Mouse (Mus musculus) forebrain, embryonic 11.5 days (tissue): ENCODE results near the gene Asna1. TPM values are rescaled to one million over a fixed set of nuclear protein-coding genes. Genes with fewer than 3 reads are reported as not detected.

Experiments used
- ATAC-seq: fragments of 200-750 bp; cut with Nextera tagmentation; replicated peaks from 2 replicates; pipeline ENCODE4 v1.8.0; 2017; ENCODE audit warnings: moderate TSS enrichment; ENCODE audit not compliant: low FRiP score
- DNase-seq: peaks from one replicate; pipeline ENCODE4 v3.0.0-alpha.2; 2017; ENCODE audit warnings: low spot score
- H3K27ac ChIP-seq: fragments of 300-500 bp; sonication (generic); 2 replicates; pipeline ENCODE4 v1.5.1; 2014; ENCODE audit warnings: low read depth, low read length
- H3K27me3 ChIP-seq: fragments of 300-500 bp; sonication (generic); 2 replicates; pipeline ENCODE4 v1.6.1; 2014; ENCODE audit warnings: mild to moderate bottlenecking, low read length, mixed read lengths; ENCODE audit not compliant: control insufficient read depth, insufficient read depth
- H3K36me3 ChIP-seq: fragments of 300-500 bp; sonication (generic); 2 replicates; pipeline ENCODE4 v1.6.1; 2014; ENCODE audit warnings: mild to moderate bottlenecking, low read length, moderate library complexity, mixed read lengths; ENCODE audit not compliant: control insufficient read depth, insufficient read depth
- H3K4me1 ChIP-seq: fragments of 300-500 bp; sonication (generic); replicated peaks from 2 replicates; pipeline ENCODE4 v1.6.1; 2014; ENCODE audit warnings: low read length, mixed read lengths; ENCODE audit not compliant: control insufficient read depth, insufficient read depth
- H3K4me2 ChIP-seq: fragments of 300-500 bp; sonication (generic); 2 replicates; pipeline ENCODE4 v1.6.1; 2014; ENCODE audit warnings: low read depth, mild to moderate bottlenecking, low read length, moderate library complexity, mixed read lengths; ENCODE audit not compliant: severe bottlenecking
- H3K4me3 ChIP-seq: fragments of 300-500 bp; sonication (generic); 2 replicates; pipeline ENCODE4 v1.5.1; 2014; ENCODE audit warnings: low read depth, low read length
- H3K9ac ChIP-seq: fragments of 300-500 bp; sonication (generic); 2 replicates; pipeline ENCODE4 v1.6.1; 2014; ENCODE audit warnings: low read length
- H3K9me3 ChIP-seq: fragments of 300-500 bp; sonication (generic); 2 replicates; pipeline ENCODE4 v1.6.1; 2016; ENCODE audit warnings: low read length, mixed read lengths; ENCODE audit not compliant: control insufficient read depth
- WGBS: fragments of 180-500 bp; shearing (Covaris S2); extraction: QIAGEN DNeasy Blood & Tissue Kit; methylation state at CpG from one replicate; pipeline ENCODE4 v1.1.7; 2014; 5-methylcytosine and 5-hydroxymethylcytosine counted together
- microRNA-seq: library from miRNA; unstranded; fragments of <30 nt; microRNA quantifications from one replicate; pipeline ENCODE4, GENCODE M21; 2016; ENCODE audit not compliant: insufficient number of aligned reads
- polyA plus RNA-seq: library from polyadenylated mRNA; unstranded; fragments of >200 nt; fragmentation: Nextera tagmentation; extraction: Ambion mirVana; gene quantifications from 2 replicates; pipeline ENCODE4 v1.2.1, GENCODE M21; 2014

The Asna1 gene
- polyA plus RNA-seq, 1 experiment from 2014 or later, result 118 TPM

- Histone ChIP-seq H3K4me2 (peak overlapping the region; percentile 60), H3K27me3 (no peaks in the 10 kb centered on the region), H3K9me3 (no peaks in the 10 kb centered on the region), H3K36me3 (peaks cover 11% of the 10 kb centered on the region; the same call in 1 of the 2 replicates), H3K4me1 (peaks cover 9% of the 10 kb centered on the region), H3K27ac (peak overlapping the region; percentile 71), H3K4me3 (peak overlapping the region; percentile 71), H3K9ac (peak overlapping the region; percentile 97)
- ATAC-seq, result no peak
- whole genome bisulfite sequencing, result 12% methylated on average over 21 of the region's 21 CpGs
- DNase-seq, result no peak
Measured at GRCm38 (mm10) chr8:84970135-84970790, 54.8 kb downstream of the Asna1 start.

- peak; percentile 74 for ATAC-seq
- H3K4me3 ChIP-seq, result peak within 1 kb of the TSS; percentile 71
- H3K4me2 ChIP-seq, result peak within 1 kb of the TSS; percentile 60
- H3K9me3 ChIP-seq, result no peaks in the 10 kb centered on the region
- H3K27ac ChIP-seq, result peak within 1 kb of the TSS; percentile 71
- peak; percentile 93 for DNase-seq
- peaks cover 11% of the 10 kb centered on the region; the same call in 1 of the 2 replicates for H3K36me3 ChIP-seq
- peak within 1 kb of the TSS; percentile 97 for H3K9ac ChIP-seq
- no peaks in the 10 kb centered on the region for H3K27me3 ChIP-seq
- WGBS, result 0% methylated on average over 56 of the region's 56 CpGs
- peaks cover 14% of the 10 kb centered on the region for H3K4me1 ChIP-seq
Measured at GRCm38 (mm10) chr8:84969241-84970134, 55.6 kb downstream of the Asna1 start, which contains the start of the genes Gm49661, Prdx2 and Rnaseh2a. Gene Gm49661, minus strand, starts transcription at chr8:84969433. Gene Prdx2, plus strand, starts transcription at chr8:84969587. Gene Rnaseh2a, minus strand, starts transcription at chr8:84969767.

GRCm38 (mm10) chr8:84968650-84969049 lies 56.4 kb downstream of the Asna1 start:
- H3K4me1 ChIP-seq, result peaks cover 14% of the 10 kb centered on the region

More at GRCm38 (mm10) chr8:84968650-84969049, 56.4 kb downstream of the Asna1 start:
- H3K27ac ChIP-seq, result 0 out of 2 replicates have a peak overlapping the region, but pooled peaks have one; percentile 27
- 24% methylated on average over 2 of the region's 2 CpGs for WGBS
- ATAC-seq (no peak), DNase-seq (no peak)
- peaks cover 11% of the 10 kb centered on the region; the same call in 1 of the 2 replicates for H3K36me3 ChIP-seq
- H3K9ac ChIP-seq, result peak overlapping the region; percentile 97
- no peaks in the 10 kb centered on the region for H3K9me3 ChIP-seq
- peak overlapping the region; percentile 71 for H3K4me3 ChIP-seq
- no peaks in the 10 kb centered on the region for H3K27me3 ChIP-seq
- H3K4me2 ChIP-seq, result peak overlapping the region; percentile 60

Small RNA genes within 50 kb of the gene (microRNA-seq; reads per million reads assigned to microRNA genes)
- 4.2 reads per million for gene Mir7070

Other genes with a start within 250 kb of the Asna1 start
- gene Nfix, start 224.9 kb downstream of the Asna1 start, polyA plus RNA-seq, result 7.7 and 8.9 TPM in 2 replicates
- 5.5 and 6.4 TPM in 2 replicates for gene Dand5, start 202.5 kb downstream of the Asna1 start, polyA plus RNA-seq
- 41.0 and 44.3 TPM in 2 replicates for gene Gadd45gip1, start 193.8 kb downstream of the Asna1 start, polyA plus RNA-seq
- gene Rad23a, start 184.6 kb downstream of the Asna1 start, polyA plus RNA-seq, result 102 and 110 TPM in 2 replicates
- gene Calr, start 178.3 kb downstream of the Asna1 start, polyA plus RNA-seq, result 722 and 731 TPM in 2 replicates
- 112 and 120 TPM in 2 replicates for gene Farsa, start 168.3 kb downstream of the Asna1 start, polyA plus RNA-seq
- 86.2 and 87.8 TPM in 2 replicates for gene Syce2, start 153.2 kb downstream of the Asna1 start, polyA plus RNA-seq
- gene Gcdh, start 131.4 kb downstream of the Asna1 start, polyA plus RNA-seq, result 37.8 and 39.6 TPM in 2 replicates
- 14.2 and 17.5 TPM in 2 replicates for gene Klf1, start 123.4 kb downstream of the Asna1 start, polyA plus RNA-seq
- 7.2 and 9.5 TPM in 2 replicates for gene Dnase2a, start 116.7 kb downstream of the Asna1 start, polyA plus RNA-seq
- gene Mast1, start 87.9 kb downstream of the Asna1 start, polyA plus RNA-seq, result 14.2 and 15.9 TPM in 2 replicates
- 0.19 and 0.36 TPM in 2 replicates for gene Rtbdn, start 78.3 kb downstream of the Asna1 start, polyA plus RNA-seq
- gene Gm49661, start 55.8 kb downstream of the Asna1 start, polyA plus RNA-seq, result not detected in 2 replicates
- 1,226 and 1,312 TPM in 2 replicates for gene Prdx2, start 55.7 kb downstream of the Asna1 start, polyA plus RNA-seq
- gene Rnaseh2a, start 55.5 kb downstream of the Asna1 start, polyA plus RNA-seq, result 128 and 147 TPM in 2 replicates
- gene Junb, start 46.6 kb downstream of the Asna1 start, polyA plus RNA-seq, result 5.2 and 5.8 TPM in 2 replicates
- gene Hook2, start 34.7 kb downstream of the Asna1 start, polyA plus RNA-seq, result 14.8 and 15.5 TPM in 2 replicates
- not detected in 2 replicates for gene Best2, start 10.8 kb downstream of the Asna1 start, polyA plus RNA-seq
- 170 and 172 TPM in 2 replicates for gene Trir, start 1.5 kb upstream of the Asna1 start, polyA plus RNA-seq
- gene Tnpo2, start 11.6 kb upstream of the Asna1 start, polyA plus RNA-seq, result 19.9 and 27.2 TPM in 2 replicates
- 23.8 and 33.8 TPM in 2 replicates for gene Fbxw9, start 34.8 kb upstream of the Asna1 start, polyA plus RNA-seq
- gene Gm5741, start 42.7 kb upstream of the Asna1 start, polyA plus RNA-seq, result not detected in 2 replicates
- 63.5 and 68.5 TPM in 2 replicates for gene Dhps, start 46.5 kb upstream of the Asna1 start, polyA plus RNA-seq
- gene Wdr83os, start 55.5 kb upstream of the Asna1 start, polyA plus RNA-seq, result 123 and 125 TPM in 2 replicates
- gene Wdr83, start 56.0 kb upstream of the Asna1 start, polyA plus RNA-seq, result 47.3 and 57.4 TPM in 2 replicates
- 20.9 and 21.0 TPM in 2 replicates for gene Man2b1, start 58.0 kb upstream of the Asna1 start, polyA plus RNA-seq
- 1.1 and 1.3 TPM in 2 replicates for gene Zfp791, start 97.8 kb upstream of the Asna1 start, polyA plus RNA-seq
- gene Cks1brt, start 126.6 kb upstream of the Asna1 start, polyA plus RNA-seq, result not detected in 2 replicates
- gene Olfr371, start 200.7 kb upstream of the Asna1 start, polyA plus RNA-seq, result not detected in 2 replicates